Mouse (Mus musculus): Measurements from ENCODE around the gene Ddx31.

DNA sequence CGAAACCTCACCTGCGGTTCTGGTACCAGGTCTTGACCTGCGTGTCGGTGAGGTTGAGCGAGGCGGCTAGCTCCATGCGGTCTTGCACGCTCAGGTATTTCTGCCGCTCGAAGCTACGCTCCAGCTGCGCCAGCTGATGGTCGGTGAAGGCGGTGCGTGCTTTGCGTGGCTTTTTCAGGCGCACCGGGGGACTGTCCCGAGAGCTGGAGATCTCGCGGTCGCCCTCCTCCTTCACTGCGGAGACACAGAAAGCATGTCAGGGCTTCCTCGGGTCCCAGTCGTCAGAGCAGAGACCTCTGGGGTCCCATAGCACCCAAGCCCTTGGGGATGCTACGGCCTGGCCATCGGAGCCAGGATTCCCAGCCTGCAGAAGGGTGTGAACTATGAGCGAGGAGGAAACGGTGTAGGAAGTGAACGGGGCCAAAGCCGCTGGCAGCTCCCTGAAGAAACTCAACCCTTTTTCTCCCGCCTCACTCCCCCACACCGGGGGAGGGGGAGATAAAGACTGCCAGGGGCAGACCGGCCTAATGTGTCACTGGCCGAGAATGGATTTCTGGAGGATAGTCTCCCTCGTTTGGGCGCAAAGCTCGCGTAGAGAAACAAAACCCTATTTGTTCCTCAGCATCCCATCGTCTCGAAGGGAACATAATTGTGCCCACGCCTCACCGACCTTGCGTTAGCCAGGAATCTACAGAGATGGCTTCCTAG is 71.3 kb downstream of the Ddx31 start:
- no peak for TF ChIP-seq POLR2A (IDR thresholded peaks at IDR 0.05; ENCODE audit: low read depth, low read length)
- no peak for TF ChIP-seq CTCF (IDR thresholded peaks at IDR 0.05; ENCODE audit: extremely low read depth, insufficient read depth, insufficient read length, insufficient replicate concordance)

Data from spleen, adult 2 months (tissue).